Mouse (Mus musculus): ENCODE measurements around the gene Ddx1. TPM values are rescaled to one million over a fixed set of nuclear protein-coding genes. Genes with fewer than 3 reads are reported as not detected.

Ddx1 gene
- total RNA-seq (2023): 35.7 to 50.2 TPM (median 43.5 TPM) in 4 replicates

DNA sequence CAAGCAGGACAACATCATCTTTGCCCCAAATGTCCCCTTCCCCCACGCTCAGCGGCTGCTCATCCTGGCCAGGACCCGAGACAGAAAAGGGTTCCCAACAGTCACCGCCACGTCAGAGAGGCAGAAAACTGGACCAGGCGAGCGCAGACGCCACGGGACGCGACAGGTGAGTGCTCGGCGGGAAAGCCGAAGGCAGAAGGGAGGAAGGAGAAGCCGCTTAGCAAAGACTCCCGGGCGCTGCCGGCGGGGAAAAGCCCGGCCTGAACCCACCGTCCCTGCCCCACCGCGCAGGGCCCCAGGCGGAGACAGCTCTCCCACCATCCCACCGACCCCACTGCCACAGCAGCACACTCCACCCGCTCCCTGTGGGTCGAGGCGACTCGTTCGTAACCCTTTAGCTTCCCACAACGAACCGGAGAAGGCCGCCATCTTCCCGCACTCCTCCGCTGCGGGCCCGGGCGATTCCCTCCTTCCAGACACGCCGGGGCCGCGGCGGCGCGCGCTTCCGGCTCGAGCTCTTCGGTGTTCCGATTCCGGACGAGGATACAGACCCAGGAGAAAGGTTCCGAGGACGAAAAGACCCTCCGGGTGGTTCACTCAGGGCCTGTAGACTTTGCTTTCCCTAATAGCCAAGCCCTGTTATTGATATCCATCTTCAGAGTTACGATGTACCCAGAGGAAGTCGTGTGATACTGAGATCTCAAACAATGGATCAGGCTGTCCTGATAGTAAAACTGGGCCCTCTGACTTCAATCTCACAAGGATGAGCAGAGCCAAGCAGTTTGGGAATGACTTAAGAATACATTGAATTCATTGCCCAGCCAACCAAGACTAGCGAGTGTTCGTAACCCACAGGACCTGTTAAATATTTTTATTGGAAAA, at the start of gene Ddx1:
Gene Ddx1, minus strand, starts transcription at position 523 of the 882 bp plus-strand sequence.

DNA sequence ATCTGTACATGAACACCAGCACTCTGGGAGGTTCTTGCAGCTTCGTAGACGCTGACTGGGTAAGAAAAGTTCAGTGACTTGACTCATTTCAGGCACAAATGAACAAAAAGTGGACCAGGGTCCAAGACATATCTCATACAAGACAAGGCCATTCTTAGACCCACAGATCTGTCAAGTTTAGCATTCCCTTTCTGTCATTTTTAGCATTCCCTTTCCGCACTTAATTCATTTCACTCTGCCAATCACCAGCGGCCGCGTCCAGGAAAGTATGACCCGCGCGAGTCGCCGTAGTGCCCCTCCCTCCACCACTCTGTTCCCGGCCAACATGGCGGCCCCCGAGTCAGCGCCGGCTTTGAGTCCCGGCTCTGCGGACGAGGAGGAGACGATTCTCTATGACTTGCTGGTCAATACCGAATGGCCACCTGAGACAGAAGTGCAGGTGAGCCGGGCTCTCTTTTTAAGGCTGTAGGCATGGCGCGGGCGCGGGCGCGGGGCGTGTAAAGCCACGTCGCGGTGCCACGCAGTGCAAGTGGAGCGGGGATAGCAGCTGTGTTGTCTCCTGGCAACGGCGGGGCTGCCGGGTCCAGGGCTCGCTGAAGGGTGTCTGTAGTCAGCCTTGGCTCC, 19.9 kb upstream of the Ddx1 start, which contains the start of gene Nbas:
Gene Nbas, plus strand, starts transcription at position 308 of the 624 bp plus-strand sequence.

Other genes with a start within 250 kb of the Ddx1 start
- gene Nbas, start 19.9 kb upstream of the Ddx1 start, total RNA-seq (2023): 28.7 to 30.8 TPM (median 29.4 TPM) in 4 replicates